Mouse (Mus musculus) embryonic fibroblast, embryonic 13.5 days (primary cell): Measurements from ENCODE around the gene Vps51.

Source experiments
- CTCF ChIP-seq: IDR thresholded peaks from 2 replicates; pipeline ENCODE4 v1.5.1; 2011; ENCODE audit warnings: mild to moderate bottlenecking, control low read depth, low read length, moderate library complexity, borderline replicate concordance; ENCODE audit not compliant: insufficient read depth
- POLR2A ChIP-seq: IDR thresholded peaks from 2 replicates; pipeline ENCODE4 v1.6.1; 2011; ENCODE audit warnings: low read depth, mild to moderate bottlenecking, control low read depth, low read length, moderate library complexity

- TF ChIP-seq CTCF (no peak), POLR2A (peak; percentile 46; the same call in 1 of the 2 replicates)
Observed at GRCm38 (mm10) chr19:6061641-6062302, 15.3 kb downstream of the Vps51 start.
